Mouse (Mus musculus): ENCODE measurements at regions not wholly inside any gene's neighbourhood (a gene's known extent, or its start where the extent isn't known, plus 50 kb on each side); places are given as distances from the start of the nearest gene placed in this dataset.

- H3K36me3 ChIP-seq (replicated peaks; ENCODE audit: control insufficient read depth, insufficient read depth, low read depth, low read length) = no peaks in the 10 kb centered on the region
- no peak overlapping the region for H3K27ac ChIP-seq (replicated peaks; ENCODE audit: low read depth, low read length)
- H3K4me1 ChIP-seq (ENCODE audit: control insufficient read depth, insufficient read depth, low read length) = no peaks in the 10 kb centered on the region
- no peak overlapping the region for H3K9ac ChIP-seq (replicated peaks; ENCODE audit: low read length)
- H3K27me3 ChIP-seq (ENCODE audit: control insufficient read depth, insufficient read depth, low read length) = no peaks in the 10 kb centered on the region
- no peaks in the 10 kb centered on the region for H3K9me3 ChIP-seq (replicated peaks; ENCODE audit: control insufficient read depth, low read length)
- ATAC-seq (replicated peaks; ENCODE audit: insufficient number of reproducible peaks, low FRiP score, low TSS enrichment, low read depth) (no peak), DNase-seq (ENCODE audit: low spot score) (no peak)
- H3K4me3 ChIP-seq (ENCODE audit: low read depth, low read length) = no peak overlapping the region
- no peak overlapping the region for H3K4me2 ChIP-seq (ENCODE audit: low read depth, low read length)
- WGBS = 83% methylated on average over 6 of the region's 6 CpGs
Observed at GRCm38 (mm10) chr9:51462463-51463024, 133.8 kb upstream of the 1810046K07Rik start.

GRCm38 (mm10) chr9:51470031-51470430 is 141.3 kb upstream of the 1810046K07Rik start:
- Histone ChIP-seq H3K4me2 (ENCODE audit: low read depth, low read length) (no peak overlapping the region), H3K9me3 (replicated peaks; ENCODE audit: control insufficient read depth, low read length) (no peaks in the 10 kb centered on the region), H3K4me1 (ENCODE audit: control insufficient read depth, insufficient read depth, low read length) (no peaks in the 10 kb centered on the region), H3K27ac (replicated peaks; ENCODE audit: low read depth, low read length) (no peak overlapping the region), H3K9ac (replicated peaks; ENCODE audit: low read length) (no peak overlapping the region), H3K27me3 (ENCODE audit: control insufficient read depth, insufficient read depth, low read length) (no peaks in the 10 kb centered on the region), H3K4me3 (ENCODE audit: low read depth, low read length) (no peak overlapping the region), H3K36me3 (replicated peaks; ENCODE audit: control insufficient read depth, insufficient read depth, low read depth, low read length) (no peaks in the 10 kb centered on the region)
- 69% methylated on average over 1 of the region's 1 CpGs for WGBS
- ATAC-seq (replicated peaks; ENCODE audit: insufficient number of reproducible peaks, low FRiP score, low TSS enrichment, low read depth) (no peak), DNase-seq (ENCODE audit: low spot score) (no peak)

- no peaks in the 10 kb centered on the region for H3K27me3 ChIP-seq (ENCODE audit: control insufficient read depth, insufficient read depth, low read length)
- H3K4me1 ChIP-seq (ENCODE audit: control insufficient read depth, insufficient read depth, low read length) = no peaks in the 10 kb centered on the region
- 67% methylated on average over 3 of the region's 3 CpGs for WGBS
- DNase-seq (ENCODE audit: low spot score) (no peak), ATAC-seq (replicated peaks; ENCODE audit: insufficient number of reproducible peaks, low FRiP score, low TSS enrichment, low read depth) (no peak)
- H3K36me3 ChIP-seq (replicated peaks; ENCODE audit: control insufficient read depth, insufficient read depth, low read depth, low read length) = no peaks in the 10 kb centered on the region
- H3K9ac ChIP-seq (replicated peaks; ENCODE audit: low read length) = no peak overlapping the region
- no peak overlapping the region for H3K4me3 ChIP-seq (ENCODE audit: low read depth, low read length)
- no peaks in the 10 kb centered on the region for H3K9me3 ChIP-seq (replicated peaks; ENCODE audit: control insufficient read depth, low read length)
- no peak overlapping the region for H3K27ac ChIP-seq (replicated peaks; ENCODE audit: low read depth, low read length)
- no peak overlapping the region for H3K4me2 ChIP-seq (ENCODE audit: low read depth, low read length)
Observed at GRCm38 (mm10) chr9:51476511-51477056, 147.9 kb upstream of the 1810046K07Rik start.

GRCm38 (mm10) chr9:51487840-51488239 is 159.1 kb upstream of the 1810046K07Rik start:
- H3K36me3 ChIP-seq (replicated peaks; ENCODE audit: control insufficient read depth, insufficient read depth, low read depth, low read length) = no peaks in the 10 kb centered on the region
- H3K4me2 ChIP-seq (ENCODE audit: low read depth, low read length) = no peak overlapping the region
- H3K27me3 ChIP-seq (ENCODE audit: control insufficient read depth, insufficient read depth, low read length) = no peaks in the 10 kb centered on the region
- no peaks in the 10 kb centered on the region for H3K9me3 ChIP-seq (replicated peaks; ENCODE audit: control insufficient read depth, low read length)
- no peak overlapping the region for H3K27ac ChIP-seq (replicated peaks; ENCODE audit: low read depth, low read length)
- H3K4me3 ChIP-seq (ENCODE audit: low read depth, low read length) = no peak overlapping the region
- no peaks in the 10 kb centered on the region for H3K4me1 ChIP-seq (ENCODE audit: control insufficient read depth, insufficient read depth, low read length)
- ATAC-seq (replicated peaks; ENCODE audit: insufficient number of reproducible peaks, low FRiP score, low TSS enrichment, low read depth) (no peak), DNase-seq (ENCODE audit: low spot score) (no peak)
- H3K9ac ChIP-seq (replicated peaks; ENCODE audit: low read length) = no peak overlapping the region
- WGBS = 69% methylated on average over 3 of the region's 3 CpGs

DNA sequence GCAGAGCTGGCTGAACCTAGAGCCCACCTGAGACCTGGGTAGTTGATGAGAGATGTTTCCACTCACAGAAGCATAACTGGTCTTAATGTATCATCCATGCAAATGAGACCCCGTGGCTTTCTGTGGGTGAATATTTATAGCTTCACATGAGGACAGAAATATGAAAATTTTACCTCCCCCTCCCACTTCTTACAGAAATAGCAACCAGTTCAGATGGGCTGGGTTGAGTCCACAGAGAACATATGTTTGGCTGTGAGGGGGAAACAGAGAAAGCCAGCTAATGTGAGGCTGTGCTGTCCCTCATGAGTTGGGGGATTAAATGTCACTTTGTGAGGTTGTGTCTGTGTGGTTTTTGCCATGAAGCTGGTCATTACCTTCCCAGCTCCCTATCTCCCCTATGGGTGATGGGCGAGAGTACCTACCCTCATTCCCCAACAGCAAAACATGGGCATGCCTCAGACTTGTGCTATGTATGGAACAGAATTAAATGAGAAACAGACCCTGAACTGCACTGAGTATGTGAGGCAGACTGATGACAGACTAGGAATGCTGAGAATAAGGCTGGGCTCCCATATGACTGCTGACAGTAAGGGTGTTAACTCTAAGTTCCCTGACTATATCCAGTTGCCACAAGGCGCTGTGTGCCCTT is 178.7 kb upstream of the 1810046K07Rik start:
- DNase-seq (ENCODE audit: low spot score) (peak; percentile 4), ATAC-seq (replicated peaks; ENCODE audit: insufficient number of reproducible peaks, low FRiP score, low TSS enrichment, low read depth) (no peak)
- Histone ChIP-seq H3K4me1 (ENCODE audit: control insufficient read depth, insufficient read depth, low read length) (no peaks in the 10 kb centered on the region), H3K27me3 (ENCODE audit: control insufficient read depth, insufficient read depth, low read length) (no peaks in the 10 kb centered on the region), H3K27ac (replicated peaks; ENCODE audit: low read depth, low read length) (no peak overlapping the region), H3K9me3 (replicated peaks; ENCODE audit: control insufficient read depth, low read length) (no peaks in the 10 kb centered on the region), H3K4me2 (ENCODE audit: low read depth, low read length) (no peak overlapping the region), H3K9ac (replicated peaks; ENCODE audit: low read length) (no peak overlapping the region), H3K36me3 (replicated peaks; ENCODE audit: control insufficient read depth, insufficient read depth, low read depth, low read length) (no peaks in the 10 kb centered on the region), H3K4me3 (ENCODE audit: low read depth, low read length) (no peak overlapping the region)
- WGBS = 71% methylated on average over 3 of the region's 3 CpGs

GRCm38 (mm10) chr9:51517643-51518042 is 188.9 kb upstream of the 1810046K07Rik start:
- H3K9me3 ChIP-seq (replicated peaks; ENCODE audit: control insufficient read depth, low read length) = no peaks in the 10 kb centered on the region
- H3K4me1 ChIP-seq (ENCODE audit: control insufficient read depth, insufficient read depth, low read length) = no peaks in the 10 kb centered on the region
- no peaks in the 10 kb centered on the region for H3K27me3 ChIP-seq (ENCODE audit: control insufficient read depth, insufficient read depth, low read length)
- no peak overlapping the region for H3K4me3 ChIP-seq (ENCODE audit: low read depth, low read length)
- WGBS = 73% methylated on average over 2 of the region's 2 CpGs
- H3K36me3 ChIP-seq (replicated peaks; ENCODE audit: control insufficient read depth, insufficient read depth, low read depth, low read length) = no peaks in the 10 kb centered on the region
- no peak for DNase-seq (ENCODE audit: low spot score)
- no peak for ATAC-seq (replicated peaks; ENCODE audit: insufficient number of reproducible peaks, low FRiP score, low TSS enrichment, low read depth)
- no peak overlapping the region for H3K9ac ChIP-seq (replicated peaks; ENCODE audit: low read length)
- H3K4me2 ChIP-seq (ENCODE audit: low read depth, low read length) = no peak overlapping the region
- no peak overlapping the region for H3K27ac ChIP-seq (replicated peaks; ENCODE audit: low read depth, low read length)

DNA sequence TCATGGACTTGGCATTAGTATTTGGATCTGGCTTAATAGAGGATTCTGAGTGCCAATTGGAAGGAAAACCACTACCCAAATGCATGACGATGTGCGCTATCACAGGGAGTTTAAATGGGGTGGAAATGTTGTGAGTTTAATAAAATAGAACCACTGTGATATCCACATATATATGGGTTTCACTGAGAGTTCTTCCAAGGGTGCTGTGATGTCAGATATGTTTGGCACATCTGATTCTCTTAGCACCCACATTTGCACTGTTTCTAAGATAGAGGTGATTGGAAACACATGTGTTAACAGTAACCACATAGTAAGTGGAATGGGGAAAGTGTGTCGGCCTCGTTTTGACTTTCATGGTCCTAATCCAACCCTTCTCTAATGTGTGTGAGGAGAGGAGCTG is 189.7 kb upstream of the 1810046K07Rik start:
- no peaks in the 10 kb centered on the region for H3K36me3 ChIP-seq (replicated peaks; ENCODE audit: control insufficient read depth, insufficient read depth, low read depth, low read length)
- WGBS = 71% methylated on average over 4 of the region's 4 CpGs
- no peaks in the 10 kb centered on the region for H3K27me3 ChIP-seq (ENCODE audit: control insufficient read depth, insufficient read depth, low read length)
- no peak for ATAC-seq (replicated peaks; ENCODE audit: insufficient number of reproducible peaks, low FRiP score, low TSS enrichment, low read depth)
- H3K4me2 ChIP-seq (ENCODE audit: low read depth, low read length) = no peak overlapping the region
- H3K27ac ChIP-seq (replicated peaks; ENCODE audit: low read depth, low read length) = no peak overlapping the region
- no peak overlapping the region for H3K4me3 ChIP-seq (ENCODE audit: low read depth, low read length)
- H3K9me3 ChIP-seq (replicated peaks; ENCODE audit: control insufficient read depth, low read length) = no peaks in the 10 kb centered on the region
- H3K9ac ChIP-seq (replicated peaks; ENCODE audit: low read length) = no peak overlapping the region
- DNase-seq (ENCODE audit: low spot score) = no peak
- H3K4me1 ChIP-seq (ENCODE audit: control insufficient read depth, insufficient read depth, low read length) = no peaks in the 10 kb centered on the region

DNA sequence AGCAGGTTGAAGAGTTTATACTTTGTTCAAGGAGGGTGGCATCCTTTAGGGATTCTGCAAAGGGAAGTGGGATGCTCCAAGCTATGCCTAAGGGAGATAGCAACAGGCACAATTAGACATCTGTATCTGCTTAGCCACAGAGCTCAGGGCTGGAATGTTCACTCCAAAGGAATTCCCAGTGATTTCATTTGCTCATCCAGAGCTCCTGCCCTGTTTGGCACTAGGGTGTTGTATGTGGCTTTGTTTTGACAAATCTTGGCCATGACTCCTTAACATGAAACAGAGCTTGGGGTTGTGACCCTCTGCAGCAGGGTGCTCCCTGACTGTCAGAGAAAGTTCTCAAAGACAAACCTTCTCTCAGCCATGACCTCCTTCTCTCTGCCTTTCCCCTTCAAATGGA is 194.8 kb upstream of the 1810046K07Rik start:
- Histone ChIP-seq H3K36me3 (replicated peaks; ENCODE audit: control insufficient read depth, insufficient read depth, low read depth, low read length) (no peaks in the 10 kb centered on the region), H3K27ac (replicated peaks; ENCODE audit: low read depth, low read length) (no peak overlapping the region), H3K4me3 (ENCODE audit: low read depth, low read length) (no peak overlapping the region), H3K4me2 (ENCODE audit: low read depth, low read length) (no peak overlapping the region), H3K9ac (replicated peaks; ENCODE audit: low read length) (no peak overlapping the region), H3K4me1 (ENCODE audit: control insufficient read depth, insufficient read depth, low read length) (no peaks in the 10 kb centered on the region), H3K27me3 (ENCODE audit: control insufficient read depth, insufficient read depth, low read length) (no peaks in the 10 kb centered on the region), H3K9me3 (replicated peaks; ENCODE audit: control insufficient read depth, low read length) (no peaks in the 10 kb centered on the region)
- ATAC-seq (replicated peaks; ENCODE audit: insufficient number of reproducible peaks, low FRiP score, low TSS enrichment, low read depth) (no peak), DNase-seq (ENCODE audit: low spot score) (no peak)
